Mouse (Mus musculus): ENCODE measurements at regions not wholly inside any gene's neighbourhood (a gene's known extent, or its start where the extent isn't known, plus 50 kb on each side); places are given as distances from the start of the nearest gene placed in this dataset.

DNA sequence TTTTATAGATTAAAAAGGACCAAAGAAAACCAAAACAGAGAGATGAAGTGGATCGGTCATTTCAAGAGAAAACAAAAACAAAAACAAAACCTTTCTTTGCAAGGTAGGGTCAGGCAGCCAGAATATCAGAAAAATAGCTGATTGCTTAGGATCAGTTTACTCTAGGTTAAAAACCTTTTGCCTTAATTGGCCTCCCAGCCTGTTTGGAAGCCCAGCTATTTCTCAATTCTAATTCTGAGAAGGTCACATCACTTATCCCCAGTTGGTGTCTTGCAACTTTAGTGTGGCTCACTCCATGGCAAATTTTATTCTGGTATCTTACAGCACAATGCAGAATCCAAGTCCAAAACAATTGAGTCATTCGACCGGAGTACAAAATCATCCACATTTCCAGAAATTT lies 70.0 kb downstream of the 1190002N15Rik start:
- no peak for DNase-seq

GRCm38 (mm10) chr9:94456085-94456531 lies 81.8 kb downstream of the 1190002N15Rik start:
- no peak for DNase-seq

DNA sequence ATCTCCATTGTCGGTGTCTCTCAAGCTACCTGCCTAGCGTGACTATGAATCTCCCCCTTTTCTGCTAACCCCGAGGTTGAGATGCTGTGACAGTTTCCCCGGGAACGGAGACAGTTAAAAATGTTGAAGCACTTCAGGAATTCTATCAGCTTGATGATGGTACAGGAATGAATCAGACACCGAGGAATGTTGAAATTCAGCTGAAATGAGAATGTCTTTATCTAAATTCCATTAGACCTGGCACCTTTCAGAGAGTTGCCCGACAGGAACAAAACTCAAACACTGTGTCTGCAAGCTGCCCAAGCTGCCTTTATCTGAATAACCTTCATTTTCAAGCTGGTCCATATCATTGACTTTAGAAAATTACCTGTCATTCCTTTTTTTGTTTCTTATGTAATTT lies 82.4 kb downstream of the 1190002N15Rik start:
- no peak for DNase-seq

GRCm38 (mm10) chr9:94449911-94450310 lies 88.0 kb downstream of the 1190002N15Rik start:
- DNase-seq: no peak

DNA sequence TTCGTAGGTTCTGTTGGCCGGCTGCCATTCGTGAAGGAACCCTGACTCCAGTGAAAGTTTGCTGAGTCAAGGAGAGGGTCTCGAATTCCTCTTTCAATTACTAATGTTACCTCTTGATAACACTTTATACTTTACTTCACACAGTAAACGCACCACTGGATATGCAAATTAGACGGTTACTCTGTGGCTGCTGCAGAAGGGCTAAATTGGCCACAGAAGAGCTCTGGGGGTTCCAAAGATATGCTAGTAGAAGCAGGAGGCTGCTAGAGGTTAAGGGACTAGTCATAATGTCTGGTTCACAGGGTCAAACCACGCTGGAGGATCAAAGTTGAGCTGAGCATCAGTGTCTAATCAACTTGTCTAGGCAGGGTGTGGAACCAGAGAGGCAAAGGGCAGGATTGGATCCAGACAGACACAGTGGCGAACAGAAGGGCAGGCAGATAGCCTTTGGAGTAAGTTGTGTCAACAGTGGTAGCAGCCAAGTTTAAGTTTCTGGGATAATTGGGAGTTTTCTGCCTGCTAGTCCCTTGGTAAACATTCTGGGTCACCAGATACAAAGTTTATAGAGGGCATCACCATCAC lies 91.6 kb downstream of the 1190002N15Rik start:
- DNase-seq: no peak

DNA sequence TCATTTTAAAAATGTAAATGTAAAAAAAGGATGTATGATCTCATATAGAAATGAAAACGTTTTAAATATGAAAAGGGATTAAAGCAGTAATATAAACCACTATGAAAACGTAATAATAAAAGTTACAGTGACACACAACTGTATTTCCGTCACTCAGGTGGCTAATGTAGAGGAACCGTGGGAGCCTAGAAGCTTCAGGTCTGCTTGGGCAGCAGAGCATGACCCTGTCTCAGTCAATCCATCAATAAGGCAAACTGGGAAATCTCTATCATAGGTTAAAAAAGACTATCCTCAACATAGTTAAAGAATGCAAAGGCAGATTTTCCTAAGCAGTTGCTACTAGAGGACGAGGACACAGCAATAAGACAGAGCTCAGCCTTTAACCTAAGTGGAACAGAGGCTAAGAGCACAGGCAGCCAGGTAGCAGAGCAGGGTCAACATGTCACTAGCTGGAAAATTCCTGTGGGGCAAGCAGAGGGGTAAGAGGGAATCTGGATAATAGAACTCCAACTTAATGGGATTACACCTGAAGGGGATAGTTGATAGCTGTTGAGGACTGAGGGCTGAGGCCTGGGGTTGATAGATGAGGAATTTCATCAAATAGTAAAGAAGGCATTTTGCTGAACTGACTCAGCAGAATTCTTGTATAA lies 93.6 kb downstream of the 1190002N15Rik start:
- no peak for DNase-seq

GRCm38 (mm10) chr9:94441393-94441792 lies 96.5 kb downstream of the 1190002N15Rik start:
- no peak for DNase-seq

DNA sequence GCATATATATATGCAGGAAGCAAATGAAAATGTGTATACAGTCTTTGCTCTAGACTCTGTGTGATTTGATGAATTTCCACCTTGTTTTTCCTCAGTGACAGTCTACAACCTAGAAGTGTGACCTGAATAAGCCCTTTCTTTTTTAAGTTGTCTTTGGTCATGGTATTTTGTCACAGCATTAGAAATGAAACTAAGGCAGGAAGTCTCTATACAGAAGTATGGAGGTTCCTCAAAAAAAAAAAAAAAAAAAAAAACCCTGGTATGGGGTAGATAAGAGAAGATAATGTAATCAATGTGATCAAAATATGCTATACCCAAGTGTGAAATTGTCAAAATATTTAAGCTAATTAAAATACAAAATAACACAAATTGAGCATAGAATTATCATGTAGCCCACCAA lies 104.4 kb downstream of the 1190002N15Rik start:
- no peak for DNase-seq

- no peak for DNase-seq
Observed at GRCm38 (mm10) chr9:94432144-94432747, 105.6 kb downstream of the 1190002N15Rik start.

DNA sequence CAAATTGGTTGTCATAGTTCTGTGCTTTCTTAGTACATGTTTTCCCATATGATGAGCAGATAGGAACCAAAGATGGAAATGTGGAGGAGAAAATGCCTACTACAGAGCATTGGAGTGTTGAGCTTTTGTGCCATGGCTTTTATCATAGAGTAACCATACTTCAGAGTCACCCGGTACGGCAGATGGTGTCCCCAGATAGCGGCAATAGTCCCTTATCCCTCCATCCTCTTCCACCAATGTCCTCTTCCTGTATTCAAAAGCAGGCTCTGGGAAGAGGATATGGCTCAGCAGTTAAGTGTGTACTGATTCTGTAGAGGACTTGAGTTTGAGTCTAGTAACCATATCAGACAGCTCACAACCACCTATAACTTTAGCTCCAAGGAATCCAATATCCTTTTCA lies 106.3 kb downstream of the 1190002N15Rik start:
- DNase-seq: no peak

GRCm38 (mm10) chr9:94430996-94431395 lies 106.9 kb downstream of the 1190002N15Rik start:
- no peak for DNase-seq

- no peak for DNase-seq
Observed at GRCm38 (mm10) chr9:94426740-94427139, 111.1 kb downstream of the 1190002N15Rik start.

- DNase-seq: peak; percentile 24
Observed at GRCm38 (mm10) chr9:94425804-94426203, 112.1 kb downstream of the 1190002N15Rik start.

- DNase-seq: no peak
Observed at GRCm38 (mm10) chr9:94424438-94425135, 113.3 kb downstream of the 1190002N15Rik start.

- DNase-seq: peak; percentile 18
Observed at GRCm38 (mm10) chr9:94410546-94410945, 127.3 kb downstream of the 1190002N15Rik start.

- peak; percentile 44 for DNase-seq
Observed at GRCm38 (mm10) chr9:94410042-94410441, 127.8 kb downstream of the 1190002N15Rik start.

DNA sequence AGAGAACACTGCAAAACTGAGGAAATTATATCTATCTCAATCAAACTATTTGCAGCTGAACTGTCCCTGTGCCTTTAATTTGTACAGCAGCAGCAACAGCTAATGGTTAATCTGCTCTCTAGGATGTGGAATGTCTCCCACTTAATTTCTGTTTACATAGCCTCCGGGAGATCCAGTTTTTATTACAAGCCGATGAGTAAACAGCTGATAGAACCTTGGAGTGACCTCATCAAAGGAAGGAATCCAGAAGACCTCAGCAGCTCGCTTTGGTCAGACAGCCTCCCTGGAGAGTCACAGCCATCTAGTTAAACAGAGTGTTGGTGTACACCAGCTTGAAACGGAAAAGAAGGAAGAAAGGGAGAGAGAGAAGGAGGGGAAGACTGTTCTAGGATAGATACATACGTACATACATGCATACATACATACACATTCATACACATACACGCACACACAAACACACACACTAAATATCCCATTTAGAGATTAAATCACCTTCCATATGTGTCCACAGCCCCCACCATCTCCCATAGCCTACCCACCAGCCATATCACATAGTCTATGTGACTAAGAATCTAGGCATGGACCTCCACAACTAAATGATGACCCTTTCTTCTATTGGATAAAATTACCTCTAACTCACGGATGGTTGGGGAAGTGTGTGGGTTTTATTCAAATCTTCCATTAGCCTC lies 129.1 kb downstream of the 1190002N15Rik start:
- DNase-seq: peak; percentile 27

- no peak for DNase-seq
Observed at GRCm38 (mm10) chr9:94407671-94408070, 130.2 kb downstream of the 1190002N15Rik start.

DNA sequence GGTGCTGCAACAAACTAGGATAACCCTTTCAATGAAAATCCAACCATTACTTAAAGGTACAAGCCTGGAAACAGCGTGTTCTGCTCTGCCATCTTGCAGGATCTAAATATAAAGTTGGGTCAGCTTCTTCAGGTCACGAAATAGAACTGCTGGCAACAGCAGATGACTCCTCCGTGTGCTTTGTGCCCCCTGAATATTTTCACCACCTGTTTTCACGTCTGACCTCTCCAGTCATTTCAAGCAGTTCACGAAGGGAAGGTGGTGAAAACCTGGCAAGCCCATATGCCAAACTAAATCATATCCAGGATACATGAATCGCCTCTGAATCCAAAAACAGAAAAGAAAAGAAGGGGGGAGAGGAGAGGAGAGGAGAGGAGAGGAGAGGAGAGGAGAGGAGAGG lies 133.3 kb downstream of the 1190002N15Rik start:
- no peak for DNase-seq

GRCm38 (mm10) chr9:94400596-94400995 lies 137.3 kb downstream of the 1190002N15Rik start:
- DNase-seq: no peak

DNA sequence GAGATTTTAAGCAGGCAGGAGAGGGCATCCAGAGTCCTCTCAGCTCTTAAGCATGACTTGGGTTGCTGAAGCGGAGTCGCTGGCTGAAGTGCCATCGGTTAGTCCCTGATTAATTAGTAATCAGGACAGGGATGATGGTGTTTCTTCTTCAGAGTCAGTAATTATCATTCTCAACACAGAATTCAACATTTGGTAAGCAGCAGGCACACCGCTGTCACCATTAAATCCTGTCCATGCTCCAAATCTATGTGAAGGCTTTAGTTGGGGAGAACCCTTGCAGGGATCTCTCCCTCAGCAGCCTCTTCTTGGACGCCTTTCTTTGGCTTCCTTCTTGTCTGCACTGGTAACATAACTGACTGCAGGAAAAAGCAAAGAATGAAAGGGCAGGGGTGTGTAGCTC lies 142.7 kb downstream of the 1190002N15Rik start:
- DNase-seq: no peak

DNA sequence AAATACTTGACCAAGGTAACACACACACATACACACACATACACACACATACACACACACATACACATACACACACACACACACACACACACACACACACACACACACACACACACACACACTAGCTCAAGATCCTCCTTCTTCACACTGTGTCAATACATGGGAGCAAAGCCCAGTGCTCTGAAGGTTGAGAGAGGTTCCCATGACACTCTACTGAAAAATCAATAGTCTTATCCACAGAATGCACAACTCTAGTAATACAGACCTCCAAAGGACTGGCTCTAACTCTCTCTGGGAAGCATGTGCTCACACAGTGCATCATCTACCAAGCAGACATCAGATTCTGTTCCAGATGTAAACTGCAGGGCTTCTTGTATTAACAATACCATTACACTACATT lies 151.7 kb downstream of the 1190002N15Rik start:
- DNase-seq: no peak

DNA sequence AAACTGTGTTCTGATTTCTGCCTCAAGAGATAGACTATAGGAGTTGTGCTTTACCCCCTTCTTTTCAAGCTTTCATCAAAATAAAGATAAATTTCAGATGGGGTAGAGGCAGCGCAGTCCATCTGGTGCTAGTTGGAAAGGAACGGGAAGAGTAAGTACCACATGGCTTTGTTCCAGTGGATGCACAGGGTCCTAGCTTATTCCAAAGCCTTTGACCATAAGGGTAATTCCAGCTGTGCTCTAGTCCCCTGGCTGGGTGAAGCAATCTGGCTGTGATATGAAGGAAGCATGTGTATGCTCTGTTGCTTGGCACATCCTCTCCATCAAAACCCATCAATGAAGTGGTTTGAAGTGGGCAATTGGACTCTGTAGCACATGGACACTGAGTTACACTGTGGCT lies 155.6 kb downstream of the 1190002N15Rik start:
- no peak for DNase-seq

Measured in embryo, embryonic 11 days (tissue).